Mouse (Mus musculus) MEL (cell line): ENCODE results near the gene Eno4. TPM values are rescaled to one million over a fixed set of nuclear protein-coding genes. Genes with fewer than 3 reads are reported as not detected.

ENCODE experiments used
- polyA plus RNA-seq, 2 experiments: library from polyadenylated mRNA; stranded (reverse) in 1 of 2; unstranded in 1 of 2; fragments of >175 nt in 1 of 2; fragments of >200 nt in 1 of 2; gene quantifications; 2 replicates each; pipeline versions ENCODE4 v1.2.1 to v1.2.4; 2012; ENCODE audit warnings: low replicate concordance in 2 of 2, low read depth in 1 of 2; ENCODE audit not compliant: insufficient read length in 2 of 2, insufficient read depth in 1 of 2, missing spikeins in 1 of 2
- total RNA-seq: library from RNA; depleted of rRNA; stranded (reverse); fragments of 300-350 nt; gene quantifications from 2 replicates; pipeline ENCODE4 v1.2.3, GENCODE M21; 2012; rRNA removed

The Eno4 gene
- total and polyA plus RNA-seq, 3 experiments = not detected

Other genes starting within 250 kb of the Eno4 start
- not detected in 2 replicates for gene Pnliprp1, start 214.5 kb upstream of the Eno4 start, total RNA-seq
- gene Pnliprp1, start 214.5 kb upstream of the Eno4 start, polyA plus RNA-seq = not detected
- gene Pnliprp2, start 183.7 kb upstream of the Eno4 start, total RNA-seq = not detected in 2 replicates
- not detected for gene Pnliprp2, start 183.7 kb upstream of the Eno4 start, polyA plus RNA-seq
- gene 1700019N19Rik, start 149.0 kb upstream of the Eno4 start, total RNA-seq = not detected in 2 replicates
- not detected for gene 1700019N19Rik, start 149.0 kb upstream of the Eno4 start, polyA plus RNA-seq
- gene Hspa12a, start 229 bp downstream of the Eno4 start, total RNA-seq = not detected in 2 replicates
- not detected for gene Hspa12a, start 229 bp downstream of the Eno4 start, polyA plus RNA-seq
- gene Shtn1, start 132.7 kb downstream of the Eno4 start, total RNA-seq = 0.10 TPM in 1 of 2 replicates, not detected in the other
- gene Shtn1, start 132.7 kb downstream of the Eno4 start, polyA plus RNA-seq = under 1 TPM in 1 of 2 experiments, not detected in 1; 0.17 TPM
- gene Vax1, start 226.6 kb downstream of the Eno4 start, total RNA-seq = not detected in 2 replicates
- not detected for gene Vax1, start 226.6 kb downstream of the Eno4 start, polyA plus RNA-seq